Mouse (Mus musculus): ENCODE results near the gene Scnm1. TPM values are rescaled to one million over a fixed set of nuclear protein-coding genes. Genes with fewer than 3 reads are reported as not detected.
A peak's percentile ranks its signal among the peaks of the same experiment; 100 is the strongest.
"Not testable (repeated sequence)": the region's sequence is repeated elsewhere in the genome, so short reads cannot be mapped to it uniquely, and the experiment has no call there.

Gene Scnm1
- total and polyA plus RNA-seq, 2 experiments from 2014 or later = 38.2 to 57.6 TPM

- ATAC-seq (ENCODE audit: insufficient read depth, low read depth) (no peak), DNase-seq (ENCODE audit: low spot score) (no peak)
- WGBS = 57% methylated on average over 11 of the region's 11 CpGs
- Histone ChIP-seq H3K4me3 (ENCODE audit: low read depth, low read length) (peak overlapping the region; percentile 73), H3K9ac (replicated peaks; ENCODE audit: low read depth, low read length) (peak overlapping the region; percentile 70), H3K4me1 (ENCODE audit: control insufficient read depth, insufficient read depth) (peaks cover 6% of the 10 kb centered on the region; the same call in 1 of the 2 replicates), H3K27me3 (ENCODE audit: control insufficient read depth, insufficient read depth, low read length) (no peaks in the 10 kb centered on the region), H3K9me3 (replicated peaks; ENCODE audit: control insufficient read depth, low read length) (no peaks in the 10 kb centered on the region), H3K36me3 (replicated peaks; ENCODE audit: control insufficient read depth, insufficient read depth, low read length) (peaks cover 25% of the 10 kb centered on the region), H3K27ac (ENCODE audit: low read depth) (peak overlapping the region; percentile 81), H3K4me2 (ENCODE audit: low read depth, low read length) (peak overlapping the region; percentile 85)
- TF ChIP-seq EP300 (IDR thresholded peaks at IDR 0.05; ENCODE audit: low read depth) = no peak
- TF ChIP-seq CTCF (IDR thresholded peaks at IDR 0.05; ENCODE audit: low read depth) = no peak
Observed at GRCm38 (mm10) chr3:95133176-95133575, 635 bp downstream of the Scnm1 start.

- WGBS = 87% methylated on average over 2 of the region's 2 CpGs
- H3K27me3 ChIP-seq (ENCODE audit: control insufficient read depth, insufficient read depth, low read length); ATAC-seq (ENCODE audit: insufficient read depth, low read depth); H3K4me3 ChIP-seq (ENCODE audit: low read depth, low read length); DNase-seq (ENCODE audit: low spot score); H3K4me2 ChIP-seq (ENCODE audit: low read depth, low read length); H3K9me3 ChIP-seq (replicated peaks; ENCODE audit: control insufficient read depth, low read length); H3K9ac ChIP-seq (replicated peaks; ENCODE audit: low read depth, low read length); H3K4me1 ChIP-seq (ENCODE audit: control insufficient read depth, insufficient read depth); H3K27ac ChIP-seq (ENCODE audit: low read depth): not testable (repeated sequence)
- H3K36me3 ChIP-seq (replicated peaks; ENCODE audit: control insufficient read depth, insufficient read depth, low read length) = peaks cover 25% of the 10 kb centered on the region
Observed at GRCm38 (mm10) chr3:95132389-95132788, 1.4 kb downstream of the Scnm1 start.

- Histone ChIP-seq H3K27ac (ENCODE audit: low read depth) (no peak overlapping the region), H3K4me3 (ENCODE audit: low read depth, low read length) (no peak overlapping the region), H3K4me1 (ENCODE audit: control insufficient read depth, insufficient read depth) (peaks cover 6% of the 10 kb centered on the region), H3K9ac (replicated peaks; ENCODE audit: low read depth, low read length) (no peak overlapping the region), H3K36me3 (replicated peaks; ENCODE audit: control insufficient read depth, insufficient read depth, low read length) (peaks cover 25% of the 10 kb centered on the region), H3K4me2 (ENCODE audit: low read depth, low read length) (no peak overlapping the region), H3K9me3 (replicated peaks; ENCODE audit: control insufficient read depth, low read length) (no peaks in the 10 kb centered on the region), H3K27me3 (ENCODE audit: control insufficient read depth, insufficient read depth, low read length) (no peaks in the 10 kb centered on the region)
- TF ChIP-seq EP300 (IDR thresholded peaks at IDR 0.05; ENCODE audit: low read depth) (no peak), CTCF (IDR thresholded peaks at IDR 0.05; ENCODE audit: low read depth) (no peak)
- no peak for ATAC-seq (ENCODE audit: insufficient read depth, low read depth)
- no peak for DNase-seq (ENCODE audit: low spot score)
- 84% methylated on average over 5 of the region's 5 CpGs for WGBS
Observed at GRCm38 (mm10) chr3:95130081-95130480, 3.7 kb downstream of the Scnm1 start.

DNA sequence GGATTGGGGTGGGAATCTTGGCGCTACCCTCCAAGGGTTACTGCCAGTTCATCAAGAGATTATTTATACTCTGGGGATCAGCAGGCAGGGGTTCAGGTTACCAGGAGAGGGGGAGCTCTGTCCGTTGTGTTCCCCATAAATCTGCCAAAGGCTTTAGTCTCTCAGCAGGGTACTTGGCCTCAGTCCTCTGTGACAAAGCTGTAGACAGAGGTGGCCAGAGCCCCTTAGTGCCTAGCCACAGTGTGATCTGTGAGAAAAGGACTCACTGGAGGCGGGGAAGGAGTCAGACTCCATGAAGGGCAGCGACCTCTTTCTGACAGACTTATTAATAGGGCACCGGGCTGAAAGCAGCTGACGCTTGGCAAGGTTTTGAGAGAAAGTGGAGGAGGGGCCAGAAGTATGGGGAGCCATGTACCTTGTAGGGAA is 4.6 kb downstream of the Scnm1 start:
- H3K36me3 ChIP-seq (replicated peaks; ENCODE audit: control insufficient read depth, insufficient read depth, low read length) = peaks cover 25% of the 10 kb centered on the region
- peaks cover 11% of the 10 kb centered on the region; the same call in 1 of the 2 replicates for H3K4me1 ChIP-seq (ENCODE audit: control insufficient read depth, insufficient read depth)
- H3K4me2 ChIP-seq (ENCODE audit: low read depth, low read length) = peak overlapping the region; percentile 21; the same call in 1 of the 2 replicates
- no peaks in the 10 kb centered on the region for H3K27me3 ChIP-seq (ENCODE audit: control insufficient read depth, insufficient read depth, low read length)
- TF ChIP-seq EP300 (IDR thresholded peaks at IDR 0.05; ENCODE audit: low read depth) (no peak), CTCF (IDR thresholded peaks at IDR 0.05; ENCODE audit: low read depth) (0 out of 2 replicates have a peak, but pooled peaks have one; percentile 3)
- H3K9ac ChIP-seq (replicated peaks; ENCODE audit: low read depth, low read length) = no peak overlapping the region
- 48% methylated on average over 6 of the region's 6 CpGs for WGBS
- peak overlapping the region; percentile 48; the same call in 1 of the 2 replicates for H3K27ac ChIP-seq (ENCODE audit: low read depth)
- ATAC-seq (ENCODE audit: insufficient read depth, low read depth) = no peak
- no peak overlapping the region for H3K4me3 ChIP-seq (ENCODE audit: low read depth, low read length)
- H3K9me3 ChIP-seq (replicated peaks; ENCODE audit: control insufficient read depth, low read length) = no peaks in the 10 kb centered on the region
- DNase-seq (ENCODE audit: low spot score) = no peak

- Histone ChIP-seq H3K4me1 (ENCODE audit: control insufficient read depth, insufficient read depth) (peaks cover 11% of the 10 kb centered on the region; the same call in 1 of the 2 replicates), H3K4me3 (ENCODE audit: low read depth, low read length) (no peak overlapping the region), H3K9me3 (replicated peaks; ENCODE audit: control insufficient read depth, low read length) (no peaks in the 10 kb centered on the region), H3K9ac (replicated peaks; ENCODE audit: low read depth, low read length) (no peak overlapping the region), H3K27me3 (ENCODE audit: control insufficient read depth, insufficient read depth, low read length) (no peaks in the 10 kb centered on the region), H3K4me2 (ENCODE audit: low read depth, low read length) (0 out of 2 replicates have a peak overlapping the region, but pooled peaks have one; percentile 8), H3K27ac (ENCODE audit: low read depth) (peak overlapping the region; percentile 57), H3K36me3 (replicated peaks; ENCODE audit: control insufficient read depth, insufficient read depth, low read length) (peaks cover 39% of the 10 kb centered on the region)
- 5% methylated on average over 5 of the region's 5 CpGs for WGBS
- DNase-seq (ENCODE audit: low spot score) (peak; percentile 75), ATAC-seq (ENCODE audit: insufficient read depth, low read depth) (peak; percentile 69)
- TF ChIP-seq CTCF (IDR thresholded peaks at IDR 0.05; ENCODE audit: low read depth) (no peak), EP300 (IDR thresholded peaks at IDR 0.05; ENCODE audit: low read depth) (no peak)
Observed at GRCm38 (mm10) chr3:95124972-95125371, 8.8 kb downstream of the Scnm1 start.

DNA sequence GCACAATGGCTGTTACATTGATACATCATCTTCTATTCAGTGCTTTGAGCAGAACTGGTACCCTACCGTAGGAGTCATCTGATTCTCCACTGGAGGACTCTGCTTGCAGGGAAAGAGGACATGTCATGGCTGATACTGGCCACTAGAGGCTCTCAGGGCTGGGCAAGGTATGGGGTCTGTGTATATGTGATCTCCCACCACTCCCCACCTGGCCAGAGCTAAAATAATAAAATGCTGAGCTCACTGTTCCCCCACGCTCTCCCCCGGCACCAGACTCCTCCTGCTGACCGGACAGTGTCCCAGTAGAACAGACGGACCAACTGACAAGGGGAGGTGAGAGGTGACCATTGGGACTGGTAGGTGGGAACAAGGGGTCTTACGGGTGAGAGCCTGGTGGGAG is 9.6 kb downstream of the Scnm1 start, which contains the start of gene Tmod4:
Gene Tmod4 (plus strand): TSS at position 231 of the 400 bp plus-strand sequence.
- DNase-seq (ENCODE audit: low spot score) = no peak
- H3K4me3 ChIP-seq (ENCODE audit: low read depth, low read length) = no peak within 1 kb of the TSS
- H3K4me2 ChIP-seq (ENCODE audit: low read depth, low read length) = peak within 1 kb of the TSS; percentile 21; the same call in 1 of the 2 replicates
- TF ChIP-seq EP300 (IDR thresholded peaks at IDR 0.05; ENCODE audit: low read depth) = no peak
- peak; percentile 52 for TF ChIP-seq CTCF (IDR thresholded peaks at IDR 0.05; ENCODE audit: low read depth)
- H3K36me3 ChIP-seq (replicated peaks; ENCODE audit: control insufficient read depth, insufficient read depth, low read length) = peaks cover 42% of the 10 kb centered on the region
- no peak within 1 kb of the TSS for H3K9ac ChIP-seq (replicated peaks; ENCODE audit: low read depth, low read length)
- H3K4me1 ChIP-seq (ENCODE audit: control insufficient read depth, insufficient read depth) = peaks cover 11% of the 10 kb centered on the region; the same call in 1 of the 2 replicates
- no peaks in the 10 kb centered on the region for H3K27me3 ChIP-seq (ENCODE audit: control insufficient read depth, insufficient read depth, low read length)
- WGBS = 48% methylated on average over 6 of the region's 6 CpGs
- ATAC-seq (ENCODE audit: insufficient read depth, low read depth) = peak; percentile 40; the same call in 1 of the 2 replicates
- peak within 1 kb of the TSS; percentile 57 for H3K27ac ChIP-seq (ENCODE audit: low read depth)
- no peaks in the 10 kb centered on the region for H3K9me3 ChIP-seq (replicated peaks; ENCODE audit: control insufficient read depth, low read length)

Data from heart, postnatal 0 days (tissue).